Mouse (Mus musculus): ENCODE measurements around the gene Gm10130. TPM values are rescaled to one million over a fixed set of nuclear protein-coding genes. Genes with fewer than 3 reads are reported as not detected.
"Not testable (repeated sequence)": the region's sequence is repeated elsewhere in the genome, so short reads cannot be mapped to it uniquely, and the experiment has no call there.

The Gm10130 gene
- polyA plus RNA-seq (2014; fragmentation: Nextera tagmentation; extraction: Ambion mirVana), result 1.7 and 2.6 TPM in 2 replicates

DNA sequence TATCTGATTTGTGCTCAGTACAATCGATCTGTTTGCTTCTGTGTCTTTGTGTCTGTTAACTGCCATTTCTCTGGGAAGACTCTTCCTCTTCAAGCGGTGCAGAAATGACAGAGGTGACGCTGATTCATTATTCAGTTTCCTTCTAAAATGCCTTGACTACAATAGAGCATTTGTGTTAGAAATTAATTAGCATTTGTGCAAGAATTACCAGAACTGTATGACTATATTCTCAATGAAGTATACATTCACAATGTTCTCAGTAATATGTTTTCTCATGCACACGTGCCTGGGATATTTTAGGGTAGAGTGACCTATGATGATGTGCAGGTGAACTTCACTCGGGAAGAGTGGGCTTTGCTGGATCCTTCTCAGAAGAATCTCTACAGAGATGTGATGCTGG is at the start of gene Gm10130:
Gene Gm10130, plus strand, starts transcription at position 301 of the 400 bp plus-strand sequence.
- peaks cover 5% of the 10 kb centered on the region; the same call in 1 of the 2 replicates for H3K36me3 ChIP-seq (ENCODE audit: control insufficient read depth, insufficient read depth, low read length)
- H3K9ac ChIP-seq (ENCODE audit: low read length), result no peak within 1 kb of the TSS
- ATAC-seq (ENCODE audit: insufficient number of reproducible peaks, low FRiP score, low TSS enrichment, low read depth), result no peak
- H3K27me3 ChIP-seq (ENCODE audit: control insufficient read depth, insufficient read depth, low read length), result no peaks in the 10 kb centered on the region
- no peak for DNase-seq (ENCODE audit: low spot score)
- WGBS, result 92% methylated on average over 5 of the region's 5 CpGs
- no peak within 1 kb of the TSS for H3K4me3 ChIP-seq (ENCODE audit: low read depth, low read length)
- H3K9me3 ChIP-seq (ENCODE audit: control insufficient read depth, low read length), result peaks cover 5% of the 10 kb centered on the region; the same call in 1 of the 2 replicates
- H3K4me1 ChIP-seq (ENCODE audit: control insufficient read depth, insufficient read depth, low read length), result no peaks in the 10 kb centered on the region
- H3K4me2 ChIP-seq (ENCODE audit: low read depth, severe bottlenecking), result no peak within 1 kb of the TSS
- no peak within 1 kb of the TSS for H3K27ac ChIP-seq (replicated peaks; ENCODE audit: low read depth, low read length)

DNA sequence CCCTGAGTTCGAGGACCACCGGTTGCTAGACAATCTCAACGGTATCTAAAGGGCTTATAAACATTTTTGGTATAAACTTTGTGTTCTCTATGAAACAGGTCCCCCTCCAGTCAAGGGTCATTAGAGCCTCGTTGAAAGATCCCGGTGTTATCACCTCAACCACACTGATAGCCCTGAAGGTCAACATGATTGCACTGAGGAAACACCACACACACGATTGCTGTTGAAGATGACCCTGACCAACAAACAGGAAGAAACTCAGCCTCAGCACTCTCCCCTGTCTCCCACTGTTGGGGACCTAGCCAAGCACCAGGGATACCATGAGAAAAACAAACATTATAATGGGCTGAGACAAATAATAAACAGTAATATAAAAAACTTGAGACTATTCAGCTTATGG is 29.8 kb upstream of the Gm10130 start:
- DNase-seq (ENCODE audit: low spot score) (no peak), ATAC-seq (ENCODE audit: insufficient number of reproducible peaks, low FRiP score, low TSS enrichment, low read depth) (no peak)
- Histone ChIP-seq H3K9ac (ENCODE audit: low read length) (no peak overlapping the region), H3K36me3 (ENCODE audit: control insufficient read depth, insufficient read depth, low read length) (no peaks in the 10 kb centered on the region), H3K4me2 (ENCODE audit: low read depth, severe bottlenecking) (no peak overlapping the region), H3K27me3 (ENCODE audit: control insufficient read depth, insufficient read depth, low read length) (no peaks in the 10 kb centered on the region), H3K27ac (replicated peaks; ENCODE audit: low read depth, low read length) (no peak overlapping the region), H3K9me3 (ENCODE audit: control insufficient read depth, low read length) (no peaks in the 10 kb centered on the region), H3K4me1 (ENCODE audit: control insufficient read depth, insufficient read depth, low read length) (no peaks in the 10 kb centered on the region), H3K4me3 (ENCODE audit: low read depth, low read length) (no peak overlapping the region)
- WGBS, result 84% methylated on average over 6 of the region's 6 CpGs

- H3K4me2 ChIP-seq (ENCODE audit: low read depth, severe bottlenecking), result no peak overlapping the region
- DNase-seq (ENCODE audit: low spot score) (no peak), ATAC-seq (ENCODE audit: insufficient number of reproducible peaks, low FRiP score, low TSS enrichment, low read depth) (no peak)
- no peak overlapping the region for H3K9ac ChIP-seq (ENCODE audit: low read length)
- H3K4me3 ChIP-seq (ENCODE audit: low read depth, low read length), result no peak overlapping the region
- H3K27me3 ChIP-seq (ENCODE audit: control insufficient read depth, insufficient read depth, low read length), result no peaks in the 10 kb centered on the region
- WGBS, result 61% methylated on average over 1 of the region's 1 CpGs
- no peak overlapping the region for H3K27ac ChIP-seq (replicated peaks; ENCODE audit: low read depth, low read length)
- no peaks in the 10 kb centered on the region for H3K9me3 ChIP-seq (ENCODE audit: control insufficient read depth, low read length)
- H3K36me3 ChIP-seq (ENCODE audit: control insufficient read depth, insufficient read depth, low read length), result no peaks in the 10 kb centered on the region
- H3K4me1 ChIP-seq (ENCODE audit: control insufficient read depth, insufficient read depth, low read length), result no peaks in the 10 kb centered on the region
Observed at GRCm38 (mm10) chr2:150299096-150299495, 24.4 kb upstream of the Gm10130 start.

- Histone ChIP-seq H3K9ac (ENCODE audit: low read length) (no peak overlapping the region), H3K36me3 (ENCODE audit: control insufficient read depth, insufficient read depth, low read length) (no peaks in the 10 kb centered on the region), H3K4me1 (ENCODE audit: control insufficient read depth, insufficient read depth, low read length) (no peaks in the 10 kb centered on the region), H3K9me3 (ENCODE audit: control insufficient read depth, low read length) (no peaks in the 10 kb centered on the region), H3K27ac (replicated peaks; ENCODE audit: low read depth, low read length) (no peak overlapping the region), H3K27me3 (ENCODE audit: control insufficient read depth, insufficient read depth, low read length) (no peaks in the 10 kb centered on the region), H3K4me2 (ENCODE audit: low read depth, severe bottlenecking) (no peak overlapping the region), H3K4me3 (ENCODE audit: low read depth, low read length) (no peak overlapping the region)
- WGBS, result 88% methylated on average over 10 of the region's 10 CpGs
- ATAC-seq (ENCODE audit: insufficient number of reproducible peaks, low FRiP score, low TSS enrichment, low read depth) (no peak), DNase-seq (ENCODE audit: low spot score) (no peak)
Observed at GRCm38 (mm10) chr2:150307183-150307773, 16.2 kb upstream of the Gm10130 start.

- H3K4me3 ChIP-seq (ENCODE audit: low read depth, low read length), result peak overlapping the region; percentile 51
- H3K9ac ChIP-seq (ENCODE audit: low read length), result peak overlapping the region; percentile 61
- ATAC-seq (ENCODE audit: insufficient number of reproducible peaks, low FRiP score, low TSS enrichment, low read depth), result peak; percentile 99
- H3K27ac ChIP-seq (replicated peaks; ENCODE audit: low read depth, low read length); H3K9me3 ChIP-seq (ENCODE audit: control insufficient read depth, low read length); H3K4me1 ChIP-seq (ENCODE audit: control insufficient read depth, insufficient read depth, low read length); H3K36me3 ChIP-seq (ENCODE audit: control insufficient read depth, insufficient read depth, low read length); H3K27me3 ChIP-seq (ENCODE audit: control insufficient read depth, insufficient read depth, low read length): not testable (repeated sequence)
- WGBS, result 13% methylated on average over 19 of the region's 19 CpGs
- H3K4me2 ChIP-seq (ENCODE audit: low read depth, severe bottlenecking), result peak overlapping the region; percentile 41
- DNase-seq (ENCODE audit: low spot score), result peak; percentile 88
Observed at GRCm38 (mm10) chr2:150310952-150311884, 12.3 kb upstream of the Gm10130 start.

GRCm38 (mm10) chr2:150316140-150316539 is 7.4 kb upstream of the Gm10130 start:
- DNase-seq (ENCODE audit: low spot score) (no peak), ATAC-seq (ENCODE audit: insufficient number of reproducible peaks, low FRiP score, low TSS enrichment, low read depth) (no peak)
- Histone ChIP-seq H3K9me3 (ENCODE audit: control insufficient read depth, low read length) (peaks cover 5% of the 10 kb centered on the region; the same call in 1 of the 2 replicates), H3K4me3 (ENCODE audit: low read depth, low read length) (no peak overlapping the region), H3K4me2 (ENCODE audit: low read depth, severe bottlenecking) (no peak overlapping the region), H3K27ac (replicated peaks; ENCODE audit: low read depth, low read length) (no peak overlapping the region), H3K27me3 (ENCODE audit: control insufficient read depth, insufficient read depth, low read length) (no peaks in the 10 kb centered on the region), H3K4me1 (ENCODE audit: control insufficient read depth, insufficient read depth, low read length) (no peaks in the 10 kb centered on the region), H3K36me3 (ENCODE audit: control insufficient read depth, insufficient read depth, low read length) (peaks cover 4% of the 10 kb centered on the region; the same call in 1 of the 2 replicates), H3K9ac (ENCODE audit: low read length) (no peak overlapping the region)

- Histone ChIP-seq H3K4me2 (ENCODE audit: low read depth, severe bottlenecking) (no peak overlapping the region), H3K9ac (ENCODE audit: low read length) (no peak overlapping the region), H3K4me1 (ENCODE audit: control insufficient read depth, insufficient read depth, low read length) (no peaks in the 10 kb centered on the region), H3K4me3 (ENCODE audit: low read depth, low read length) (no peak overlapping the region), H3K9me3 (ENCODE audit: control insufficient read depth, low read length) (peaks cover 5% of the 10 kb centered on the region; the same call in 1 of the 2 replicates), H3K27ac (replicated peaks; ENCODE audit: low read depth, low read length) (no peak overlapping the region), H3K27me3 (ENCODE audit: control insufficient read depth, insufficient read depth, low read length) (no peaks in the 10 kb centered on the region), H3K36me3 (ENCODE audit: control insufficient read depth, insufficient read depth, low read length) (peaks cover 4% of the 10 kb centered on the region; the same call in 1 of the 2 replicates)
- no peak for DNase-seq (ENCODE audit: low spot score)
- no peak for ATAC-seq (ENCODE audit: insufficient number of reproducible peaks, low FRiP score, low TSS enrichment, low read depth)
- WGBS, result 95% methylated on average over 1 of the region's 1 CpGs
Observed at GRCm38 (mm10) chr2:150318973-150319372, 4.5 kb upstream of the Gm10130 start.

GRCm38 (mm10) chr2:150357136-150357535 is 33.6 kb downstream of the Gm10130 start:
- ATAC-seq (ENCODE audit: insufficient number of reproducible peaks, low FRiP score, low TSS enrichment, low read depth); H3K9ac ChIP-seq (ENCODE audit: low read length); DNase-seq (ENCODE audit: low spot score); H3K9me3 ChIP-seq (ENCODE audit: control insufficient read depth, low read length); H3K4me1 ChIP-seq (ENCODE audit: control insufficient read depth, insufficient read depth, low read length); H3K36me3 ChIP-seq (ENCODE audit: control insufficient read depth, insufficient read depth, low read length); H3K4me3 ChIP-seq (ENCODE audit: low read depth, low read length); H3K4me2 ChIP-seq (ENCODE audit: low read depth, severe bottlenecking); H3K27ac ChIP-seq (replicated peaks; ENCODE audit: low read depth, low read length); H3K27me3 ChIP-seq (ENCODE audit: control insufficient read depth, insufficient read depth, low read length): not testable (repeated sequence)

Measured in limb, embryonic 11.5 days (tissue).